ENCODE assay signal across 16 mouse cellular contexts in genomic region chrX:77980676-77981075, GRCm38 (mm10). TPM values are rescaled to one million over a fixed set of nuclear protein-coding genes. Genes with fewer than 3 reads are reported as not detected.
DNase-seq lines count a peak whose midpoint lies in the region; ATAC-seq and TF ChIP-seq lines count a peak whose summit lies in the region.
"Had no signal": no experiment of that assay in that cellular context is flagged by ENCODE, and none has a peak within 500 bp of the region (broad histone marks: within the 10 kb centered on the region; RNA-seq: fewer than 3 reads in every experiment).

No protein-coding gene starts in this region.

- no peaks in the 10 kb centered on the region for H3K9me3 ChIP-seq in kidney, postnatal 0 days (replicated peaks; ENCODE audit: low read length)
- H3K9me3 ChIP-seq in kidney, embryonic 15.5 days (replicated peaks) = no peaks in the 10 kb centered on the region
- H3K9me3 ChIP-seq in stomach, postnatal 0 days (ENCODE audit: control insufficient read depth, low read length) = no peaks in the 10 kb centered on the region
- H3K9me3 ChIP-seq in limb, embryonic 10.5 days (replicated peaks) = no peaks in the 10 kb centered on the region
- H3K9me3 ChIP-seq: embryonic facial prominence, embryonic 13.5 days; forebrain, embryonic 15.5 days had no signal

- TF ChIP-seq EP300 in stomach, postnatal 0 days (optimal IDR thresholded peaks at IDR 0.05) = no peak

- peak; percentile 39; the same call in 1 of the 2 replicates for TF ChIP-seq CTCF in kidney, postnatal 0 days (IDR thresholded peaks at IDR 0.05; ENCODE audit: low read depth)
- TF ChIP-seq CTCF in stomach, postnatal 0 days (IDR thresholded peaks at IDR 0.05; ENCODE audit: low read depth) = peak; percentile 40

- H3K9ac ChIP-seq in kidney, postnatal 0 days (ENCODE audit: low read depth, low read length) = no peak overlapping the region
- no peak overlapping the region for H3K9ac ChIP-seq in kidney, embryonic 15.5 days
- no peak overlapping the region for H3K9ac ChIP-seq in stomach, postnatal 0 days (ENCODE audit: low read length)
- H3K9ac ChIP-seq: embryonic facial prominence, embryonic 13.5 days; forebrain, embryonic 15.5 days had no signal

- no peaks in the 10 kb centered on the region for H3K27me3 ChIP-seq in kidney, postnatal 0 days (ENCODE audit: insufficient read depth, low read length)
- H3K27me3 ChIP-seq in kidney, embryonic 15.5 days = no peaks in the 10 kb centered on the region
- no peaks in the 10 kb centered on the region for H3K27me3 ChIP-seq in stomach, postnatal 0 days (ENCODE audit: control insufficient read depth, insufficient read depth, low read length)
- no peaks in the 10 kb centered on the region for H3K27me3 ChIP-seq in limb, embryonic 10.5 days (ENCODE audit: low read depth, poor library complexity, severe bottlenecking)
- H3K27me3 ChIP-seq: embryonic facial prominence, embryonic 13.5 days; forebrain, embryonic 15.5 days had no signal

- H3K27ac ChIP-seq in kidney, postnatal 0 days = no peak overlapping the region
- no peak overlapping the region for H3K27ac ChIP-seq in kidney, embryonic 15.5 days
- no peak overlapping the region for H3K27ac ChIP-seq in stomach, postnatal 0 days (replicated peaks)
- H3K27ac ChIP-seq in limb, embryonic 10.5 days = no peak overlapping the region
- H3K27ac ChIP-seq: embryonic facial prominence, embryonic 13.5 days; forebrain, embryonic 15.5 days had no signal

- no peak for ATAC-seq in CD4-positive, CD25-positive, alpha-beta regulatory T cell, adult 4 months
- no peak for ATAC-seq in kidney, postnatal 0 days (replicated peaks; ENCODE audit: low FRiP score, low read depth)
- ATAC-seq in kidney, embryonic 15.5 days (replicated peaks; ENCODE audit: low FRiP score) = no peak
- no peak for ATAC-seq in stomach, postnatal 0 days (ENCODE audit: low FRiP score, low TSS enrichment)
- ATAC-seq: forebrain, embryonic 15.5 days had no signal

- no peaks in the 10 kb centered on the region for H3K36me3 ChIP-seq in kidney, postnatal 0 days (ENCODE audit: insufficient read depth, low read length)
- H3K36me3 ChIP-seq in kidney, embryonic 15.5 days = no peaks in the 10 kb centered on the region
- no peaks in the 10 kb centered on the region for H3K36me3 ChIP-seq in stomach, postnatal 0 days (ENCODE audit: control insufficient read depth, insufficient read depth, low read length)
- no peaks in the 10 kb centered on the region for H3K36me3 ChIP-seq in limb, embryonic 10.5 days
- H3K36me3 ChIP-seq: embryonic facial prominence, embryonic 13.5 days; forebrain, embryonic 15.5 days had no signal

- peak; percentile 1 for DNase-seq in CD4-positive, CD25-positive, alpha-beta regulatory T cell, adult 2 months (ENCODE audit: low read depth, low spot score)
- peak; percentile 3 for DNase-seq in kidney, postnatal 0 days (ENCODE audit: low spot score)
- peak; percentile 6 for DNase-seq in ovary, postnatal 14 days (ENCODE audit: low spot score)
- no peak for DNase-seq in ovary, adult 18-20 months (ENCODE audit: low spot score)
- DNase-seq in stomach, postnatal 0 days (ENCODE audit: low spot score) = no peak
- DNase-seq in limb, embryonic 10.5 days (ENCODE audit: low spot score) = no peak
- DNase-seq: cerebellum, adult 11-12 months; kidney, postnatal 14 days; lung, postnatal 14 days; thymus, adult 18-20 months had no signal

- H3K4me3 ChIP-seq in kidney, postnatal 0 days (replicated peaks; ENCODE audit: low read depth, low read length) = no peak overlapping the region
- no peak overlapping the region for H3K4me3 ChIP-seq in kidney, embryonic 15.5 days (replicated peaks)
- H3K4me3 ChIP-seq in stomach, postnatal 0 days (ENCODE audit: low read depth, low read length) = no peak overlapping the region
- H3K4me3 ChIP-seq in limb, embryonic 10.5 days = no peak overlapping the region
- H3K4me3 ChIP-seq: embryonic facial prominence, embryonic 13.5 days; forebrain, embryonic 15.5 days had no signal

- no peaks in the 10 kb centered on the region for H3K4me1 ChIP-seq in kidney, postnatal 0 days (replicated peaks; ENCODE audit: insufficient read depth, low read length)
- H3K4me1 ChIP-seq in kidney, embryonic 15.5 days = no peaks in the 10 kb centered on the region
- H3K4me1 ChIP-seq in stomach, postnatal 0 days (replicated peaks; ENCODE audit: control insufficient read depth, insufficient read depth) = no peaks in the 10 kb centered on the region
- no peaks in the 10 kb centered on the region for H3K4me1 ChIP-seq in limb, embryonic 10.5 days
- H3K4me1 ChIP-seq: embryonic facial prominence, embryonic 13.5 days; forebrain, embryonic 15.5 days had no signal

- H3K4me2 ChIP-seq in kidney, postnatal 0 days (ENCODE audit: low read length) = no peak overlapping the region
- H3K4me2 ChIP-seq in kidney, embryonic 15.5 days = no peak overlapping the region
- H3K4me2 ChIP-seq in stomach, postnatal 0 days (replicated peaks; ENCODE audit: low read depth) = no peak overlapping the region
- H3K4me2 ChIP-seq: embryonic facial prominence, embryonic 13.5 days; forebrain, embryonic 15.5 days had no signal

RNA-seq across cellular contexts. Expression of gene 5430402E10Rik, which starts 55.8 kb away (rescaled TPM):
- polyA plus RNA-seq in CD4-positive, CD25-positive, alpha-beta regulatory T cell, adult 4 months (2017; shearing (Covaris generic)) = not detected
- not detected in 2 replicates for polyA plus RNA-seq in kidney, postnatal 0 days (2015; fragmentation: Nextera tagmentation; extraction: Ambion mirVana)
- not detected in 2 replicates for polyA plus RNA-seq in kidney, embryonic 15.5 days (2015; fragmentation: Nextera tagmentation; extraction: Ambion mirVana)
- not detected in 2 replicates for polyA plus RNA-seq in stomach, postnatal 0 days (2015; fragmentation: Nextera tagmentation; extraction: Ambion mirVana)
- polyA plus RNA-seq in limb, embryonic 10.5 days (2016; fragmentation: Nextera tagmentation; extraction: Ambion mirVana) = not detected in 2 replicates
- polyA plus RNA-seq: embryonic facial prominence, embryonic 13.5 days; forebrain, embryonic 15.5 days; limb, embryonic 11.5 days; small intestine, adult 2 months had no signal

Comparison
In these comparisons a context has a peak if more than half of its experiments do, and no peak if none do; other contexts are left out.
1. DNase-seq: peak in CD4-positive, CD25-positive, alpha-beta regulatory T cell, adult 2 months (single experiment), kidney, postnatal 0 days (single experiment) and ovary, postnatal 14 days (single experiment); none in ovary, adult 18-20 months (single experiment), stomach, postnatal 0 days (single experiment) and limb, embryonic 10.5 days (single experiment).